Mouse (Mus musculus): ENCODE results near the gene Fgg. TPM values are rescaled to one million over a fixed set of nuclear protein-coding genes. Genes with fewer than 3 reads are reported as not detected.

Gene Fgg
- polyA plus RNA-seq, 1 experiment = not detected

DNA sequence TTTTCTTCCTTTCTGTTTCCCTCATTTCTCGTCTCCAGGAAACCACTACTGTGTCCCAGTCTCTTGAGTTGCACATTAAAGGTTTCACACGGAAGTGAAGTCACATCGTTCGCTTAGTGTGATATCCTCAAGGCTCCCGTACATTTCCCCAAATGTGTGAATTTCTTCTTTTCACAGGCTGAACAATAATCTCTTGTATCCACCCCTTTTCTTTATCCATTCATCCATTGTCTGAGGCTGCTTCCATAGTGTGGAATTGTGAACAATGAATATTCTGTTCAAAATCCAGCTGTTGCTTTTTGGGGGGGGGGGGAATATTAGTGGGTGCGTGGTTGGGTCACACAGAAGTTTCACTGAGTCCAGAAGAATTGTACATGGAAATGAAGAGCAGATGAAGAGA is 17.5 kb downstream of the Fgg start:
- Histone ChIP-seq H3K4me1 (ENCODE audit: control insufficient read depth, insufficient read depth, low read length) (no peaks in the 10 kb centered on the region), H3K27ac (ENCODE audit: insufficient read depth, low read length) (no peak overlapping the region), H3K4me3 (ENCODE audit: insufficient read depth, low read length) (no peak overlapping the region)
- TF ChIP-seq CTCF (IDR thresholded peaks at IDR 0.05; ENCODE audit: borderline replicate concordance, insufficient read depth, low read length) = no peak
- TF ChIP-seq POLR2A (IDR thresholded peaks at IDR 0.05; ENCODE audit: low read depth, low read length) = no peak

- TF ChIP-seq POLR2A (IDR thresholded peaks at IDR 0.05; ENCODE audit: low read depth, low read length) = no peak
- TF ChIP-seq CTCF (IDR thresholded peaks at IDR 0.05; ENCODE audit: borderline replicate concordance, insufficient read depth, low read length) = no peak
- no peaks in the 10 kb centered on the region for H3K4me1 ChIP-seq (ENCODE audit: control insufficient read depth, insufficient read depth, low read length)
- H3K27ac ChIP-seq (ENCODE audit: insufficient read depth, low read length) = no peak within 1 kb of the TSS
- H3K4me3 ChIP-seq (ENCODE audit: insufficient read depth, low read length) = no peak within 1 kb of the TSS
These were observed 18.2 kb downstream of the Fgg start, which contains the start of gene Fga for GRCm38 (mm10) chr3:83025475-83026301. Gene Fga, plus strand, starts transcription at chr3:83026076.

GRCm38 (mm10) chr3:83027546-83028251 is 20.2 kb downstream of the Fgg start:
- H3K27ac ChIP-seq (ENCODE audit: insufficient read depth, low read length) = no peak overlapping the region
- no peak overlapping the region for H3K4me3 ChIP-seq (ENCODE audit: insufficient read depth, low read length)
- TF ChIP-seq POLR2A (IDR thresholded peaks at IDR 0.05; ENCODE audit: low read depth, low read length) (no peak), CTCF (IDR thresholded peaks at IDR 0.05; ENCODE audit: borderline replicate concordance, insufficient read depth, low read length) (no peak)
- no peaks in the 10 kb centered on the region for H3K4me1 ChIP-seq (ENCODE audit: control insufficient read depth, insufficient read depth, low read length)

DNA sequence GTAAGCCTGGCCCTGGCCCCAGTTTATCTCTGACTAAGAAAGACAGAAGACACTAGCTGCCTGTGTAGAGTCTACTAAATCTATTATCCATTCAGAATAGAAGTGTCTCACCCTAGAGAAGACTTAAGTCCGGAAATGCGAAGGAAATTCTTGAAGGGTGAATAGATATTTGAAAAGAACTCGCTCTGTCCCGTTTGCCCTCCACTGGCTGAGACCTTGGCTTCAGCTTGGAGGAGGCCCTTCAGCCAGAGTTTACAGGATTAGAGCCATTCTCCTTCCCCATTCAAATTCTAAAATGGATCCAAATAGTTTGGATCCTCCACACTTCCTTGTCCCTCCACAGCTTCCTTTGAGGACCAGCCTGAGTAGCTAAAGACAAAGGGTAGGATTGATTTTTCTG is 22.8 kb downstream of the Fgg start:
- no peak overlapping the region for H3K27ac ChIP-seq (ENCODE audit: insufficient read depth, low read length)
- TF ChIP-seq POLR2A (IDR thresholded peaks at IDR 0.05; ENCODE audit: low read depth, low read length) (no peak), CTCF (IDR thresholded peaks at IDR 0.05; ENCODE audit: borderline replicate concordance, insufficient read depth, low read length) (no peak)
- no peak overlapping the region for H3K4me3 ChIP-seq (ENCODE audit: insufficient read depth, low read length)
- H3K4me1 ChIP-seq (ENCODE audit: control insufficient read depth, insufficient read depth, low read length) = no peaks in the 10 kb centered on the region

DNA sequence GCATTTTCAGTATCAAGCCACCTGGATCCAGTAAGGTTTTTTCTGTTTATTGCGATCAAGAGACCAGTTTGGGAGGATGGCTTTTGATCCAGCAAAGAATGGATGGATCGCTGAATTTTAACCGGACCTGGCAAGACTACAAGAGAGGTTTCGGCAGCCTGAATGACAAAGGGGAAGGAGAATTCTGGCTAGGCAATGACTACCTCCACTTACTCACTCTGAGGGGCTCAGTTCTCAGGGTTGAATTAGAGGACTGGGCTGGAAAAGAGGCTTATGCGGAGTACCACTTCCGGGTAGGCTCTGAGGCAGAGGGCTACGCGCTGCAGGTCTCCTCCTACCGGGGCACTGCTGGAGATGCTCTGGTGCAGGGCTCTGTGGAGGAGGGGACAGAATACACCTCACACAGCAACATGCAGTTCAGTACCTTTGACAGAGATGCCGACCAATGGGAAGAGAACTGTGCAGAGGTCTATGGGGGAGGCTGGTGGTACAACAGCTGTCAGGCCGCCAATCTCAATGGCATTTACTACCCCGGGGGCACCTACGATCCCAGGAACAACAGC is 25.3 kb downstream of the Fgg start:
- H3K27ac ChIP-seq (ENCODE audit: insufficient read depth, low read length) = no peak overlapping the region
- TF ChIP-seq POLR2A (IDR thresholded peaks at IDR 0.05; ENCODE audit: low read depth, low read length) = no peak
- TF ChIP-seq CTCF (IDR thresholded peaks at IDR 0.05; ENCODE audit: borderline replicate concordance, insufficient read depth, low read length) = no peak
- no peaks in the 10 kb centered on the region for H3K4me1 ChIP-seq (ENCODE audit: control insufficient read depth, insufficient read depth, low read length)
- H3K4me3 ChIP-seq (ENCODE audit: insufficient read depth, low read length) = no peak overlapping the region

- H3K4me1 ChIP-seq (ENCODE audit: control insufficient read depth, insufficient read depth, low read length) = no peaks in the 10 kb centered on the region
- H3K4me3 ChIP-seq (ENCODE audit: insufficient read depth, low read length) = no peak overlapping the region
- TF ChIP-seq POLR2A (IDR thresholded peaks at IDR 0.05; ENCODE audit: low read depth, low read length) = no peak
- TF ChIP-seq CTCF (IDR thresholded peaks at IDR 0.05; ENCODE audit: borderline replicate concordance, insufficient read depth, low read length) = no peak
- H3K27ac ChIP-seq (ENCODE audit: insufficient read depth, low read length) = no peak overlapping the region
These were observed 26.3 kb downstream of the Fgg start for GRCm38 (mm10) chr3:83033801-83034200.

DNA sequence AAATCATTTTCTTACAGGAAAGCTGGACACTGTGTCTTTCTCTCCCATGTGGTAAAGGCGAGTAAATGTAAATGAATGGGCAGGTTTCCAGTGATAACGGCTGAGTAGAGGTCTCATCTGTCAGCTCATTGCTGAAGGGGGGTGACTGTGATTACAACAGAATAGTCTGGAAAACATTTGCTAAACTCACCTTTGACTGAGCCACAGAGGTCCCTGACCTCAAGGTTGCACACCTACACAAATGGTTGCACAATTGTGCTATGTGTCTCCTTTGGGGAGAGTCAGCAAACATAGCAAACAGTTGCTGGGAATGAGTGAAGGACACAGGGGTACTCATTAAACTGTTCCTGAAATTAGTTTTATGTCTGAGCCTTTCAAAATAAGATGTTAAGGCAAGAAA is 31.3 kb downstream of the Fgg start:
- Histone ChIP-seq H3K27ac (ENCODE audit: insufficient read depth, low read length) (no peak overlapping the region), H3K4me3 (ENCODE audit: insufficient read depth, low read length) (no peak overlapping the region)
- TF ChIP-seq CTCF (IDR thresholded peaks at IDR 0.05; ENCODE audit: borderline replicate concordance, insufficient read depth, low read length) (no peak), POLR2A (IDR thresholded peaks at IDR 0.05; ENCODE audit: low read depth, low read length) (no peak)

GRCm38 (mm10) chr3:83039666-83040065 is 32.1 kb downstream of the Fgg start:
- Histone ChIP-seq H3K27ac (ENCODE audit: insufficient read depth, low read length) (no peak overlapping the region), H3K4me1 (ENCODE audit: control insufficient read depth, insufficient read depth, low read length) (no peaks in the 10 kb centered on the region), H3K4me3 (ENCODE audit: insufficient read depth, low read length) (no peak overlapping the region)
- TF ChIP-seq POLR2A (IDR thresholded peaks at IDR 0.05; ENCODE audit: low read depth, low read length) (no peak), CTCF (IDR thresholded peaks at IDR 0.05; ENCODE audit: borderline replicate concordance, insufficient read depth, low read length) (no peak)

More for the DNA sequence above, 31.3 kb downstream of the Fgg start:
- no peaks in the 10 kb centered on the region for H3K4me1 ChIP-seq (ENCODE audit: control insufficient read depth, insufficient read depth, low read length)

- Histone ChIP-seq H3K4me1 (ENCODE audit: control insufficient read depth, insufficient read depth, low read length) (no peaks in the 10 kb centered on the region), H3K4me3 (ENCODE audit: insufficient read depth, low read length) (no peak overlapping the region), H3K27ac (ENCODE audit: insufficient read depth, low read length) (no peak overlapping the region)
- TF ChIP-seq CTCF (IDR thresholded peaks at IDR 0.05; ENCODE audit: borderline replicate concordance, insufficient read depth, low read length) (no peak), POLR2A (IDR thresholded peaks at IDR 0.05; ENCODE audit: low read depth, low read length) (no peak)
These were observed 34.9 kb downstream of the Fgg start for GRCm38 (mm10) chr3:83042451-83042850.

DNA sequence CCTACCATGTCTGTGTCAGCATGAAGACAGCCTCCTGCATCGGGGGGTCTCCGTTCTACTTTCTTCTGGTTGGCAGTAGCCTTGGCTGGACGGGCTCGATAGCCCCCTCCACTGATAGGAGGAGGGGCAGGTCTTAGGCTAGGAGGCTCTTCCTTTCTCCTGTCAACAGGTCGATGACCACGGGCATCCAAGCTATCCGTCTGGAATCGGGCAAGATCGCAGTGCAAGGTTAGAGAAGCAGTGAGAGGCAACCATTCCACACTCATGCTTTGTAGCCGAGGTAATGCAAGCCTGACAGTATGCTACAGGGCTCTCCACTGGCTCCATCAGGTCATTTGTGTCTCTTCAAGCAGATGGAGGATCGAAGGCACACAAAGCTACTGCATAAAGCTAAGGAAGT is 39.1 kb downstream of the Fgg start:
- H3K4me1 ChIP-seq (ENCODE audit: control insufficient read depth, insufficient read depth, low read length) = no peaks in the 10 kb centered on the region
- H3K4me3 ChIP-seq (ENCODE audit: insufficient read depth, low read length) = no peak overlapping the region
- H3K27ac ChIP-seq (ENCODE audit: insufficient read depth, low read length) = no peak overlapping the region
- TF ChIP-seq CTCF (IDR thresholded peaks at IDR 0.05; ENCODE audit: borderline replicate concordance, insufficient read depth, low read length) (no peak), POLR2A (IDR thresholded peaks at IDR 0.05; ENCODE audit: low read depth, low read length) (no peak)
